Mouse (Mus musculus): Measurements from ENCODE around the gene Dnajc5g.
A peak's percentile ranks its signal among the peaks of the same experiment; 100 is the strongest.

- TF ChIP-seq EP300 (IDR thresholded peaks at IDR 0.05; ENCODE audit: low read depth): no peak
- peak; percentile 37 for TF ChIP-seq CTCF (IDR thresholded peaks at IDR 0.05; ENCODE audit: low read depth)
Observed at GRCm38 (mm10) chr5:31151746-31152145, 45.7 kb downstream of the Dnajc5g start.

Measured in liver, postnatal 0 days (tissue).